Mouse (Mus musculus) liver, embryonic 15.5 days (tissue): ENCODE results near the gene Accsl. TPM values are rescaled to one million over a fixed set of nuclear protein-coding genes. Genes with fewer than 3 reads are reported as not detected.

Experiments used
- ATAC-seq: fragments of 200-750 bp; cut with Nextera tagmentation; 2 replicates; pipeline ENCODE4 v1.8.0; 2017; ENCODE audit warnings: moderate number of reproducible peaks, mild to moderate bottlenecking, moderate library complexity; ENCODE audit not compliant: insufficient read depth
- H3K27ac ChIP-seq: fragments of 300-500 bp; sonication (generic); replicated peaks from 2 replicates; pipeline ENCODE4 v1.5.1; 2015; ENCODE audit warnings: mild to moderate bottlenecking, inconsistent platforms
- H3K27me3 ChIP-seq: fragments of 300-500 bp; sonication (generic); 2 replicates; pipeline ENCODE4 v1.6.1; 2015; ENCODE audit warnings: mild to moderate bottlenecking, inconsistent platforms
- H3K36me3 ChIP-seq: fragments of 300-500 bp; sonication (generic); replicated peaks from 2 replicates; pipeline ENCODE4 v1.6.1; 2015; ENCODE audit warnings: moderate library complexity, mild to moderate bottlenecking, inconsistent platforms
- H3K4me1 ChIP-seq: fragments of 300-500 bp; sonication (generic); replicated peaks from 2 replicates; pipeline ENCODE4 v1.6.1; 2015; ENCODE audit warnings: inconsistent platforms
- H3K4me2 ChIP-seq: fragments of 300-500 bp; sonication (generic); 2 replicates; pipeline ENCODE4 v1.6.1; 2015; ENCODE audit warnings: moderate library complexity, mild to moderate bottlenecking, inconsistent platforms
- H3K4me3 ChIP-seq: fragments of 300-500 bp; sonication (generic); replicated peaks from 2 replicates; pipeline ENCODE4 v1.5.1; 2015; ENCODE audit warnings: mild to moderate bottlenecking, inconsistent platforms
- H3K9ac ChIP-seq: fragments of 300-500 bp; sonication (generic); 2 replicates; pipeline ENCODE4 v1.6.1; 2015; ENCODE audit warnings: moderate library complexity, mild to moderate bottlenecking, inconsistent platforms
- H3K9me3 ChIP-seq: fragments of 300-500 bp; sonication (generic); replicated peaks from 2 replicates; pipeline ENCODE4 v1.6.1; 2016; ENCODE audit warnings: inconsistent platforms
- WGBS: fragments of 180-500 bp; shearing (Covaris S2); methylation state at CpG from one replicate; pipeline ENCODE4 v1.1.7; 2015; ENCODE audit warnings: mixed read lengths; ENCODE audit not compliant: insufficient replicate concordance; 5-methylcytosine and 5-hydroxymethylcytosine counted together
- polyA plus RNA-seq: library from polyadenylated mRNA; unstranded; fragments of >200 nt; fragmentation: Nextera tagmentation; extraction: Ambion mirVana; gene quantifications from 2 replicates; pipeline ENCODE4 v1.2.1, GENCODE M21; 2015

Accsl gene
- polyA plus RNA-seq, 1 experiment from 2014 or later, result not detected

GRCm38 (mm10) chr2:93808071-93808470 is 60.9 kb downstream of the Accsl start:
- H3K4me3 ChIP-seq, result no peak overlapping the region
- WGBS, result 73% methylated on average over 5 of the region's 5 CpGs
- peaks cover 45% of the 10 kb centered on the region; the same call in 1 of the 2 replicates for H3K36me3 ChIP-seq
- no peaks in the 10 kb centered on the region for H3K9me3 ChIP-seq
- no peak for ATAC-seq
- H3K27ac ChIP-seq, result no peak overlapping the region
- no peaks in the 10 kb centered on the region for H3K27me3 ChIP-seq
- no peak overlapping the region for H3K9ac ChIP-seq
- H3K4me2 ChIP-seq, result no peak overlapping the region
- peaks cover 4% of the 10 kb centered on the region for H3K4me1 ChIP-seq

GRCm38 (mm10) chr2:93807440-93807839 is 61.5 kb downstream of the Accsl start:
- Histone ChIP-seq H3K9ac (no peak overlapping the region), H3K4me3 (no peak overlapping the region), H3K27me3 (no peaks in the 10 kb centered on the region), H3K4me2 (no peak overlapping the region), H3K36me3 (peaks cover 45% of the 10 kb centered on the region; the same call in 1 of the 2 replicates), H3K27ac (no peak overlapping the region), H3K4me1 (peaks cover 4% of the 10 kb centered on the region), H3K9me3 (no peaks in the 10 kb centered on the region)
- 75% methylated on average over 8 of the region's 8 CpGs for WGBS
- ATAC-seq, result no peak

- peaks cover 49% of the 10 kb centered on the region; the same call in 1 of the 2 replicates for H3K36me3 ChIP-seq
- no peaks in the 10 kb centered on the region for H3K9me3 ChIP-seq
- no peak overlapping the region for H3K27ac ChIP-seq
- WGBS, result 80% methylated on average over 6 of the region's 6 CpGs
- H3K4me1 ChIP-seq, result peaks cover 4% of the 10 kb centered on the region
- no peak overlapping the region for H3K4me2 ChIP-seq
- ATAC-seq, result no peak
- H3K27me3 ChIP-seq, result no peaks in the 10 kb centered on the region
- no peak overlapping the region for H3K9ac ChIP-seq
- H3K4me3 ChIP-seq, result no peak overlapping the region
Measured at GRCm38 (mm10) chr2:93806487-93807201, 62.3 kb downstream of the Accsl start.

GRCm38 (mm10) chr2:93805523-93805922 is 63.4 kb downstream of the Accsl start:
- H3K27ac ChIP-seq, result no peak overlapping the region
- H3K9me3 ChIP-seq, result no peaks in the 10 kb centered on the region
- H3K9ac ChIP-seq, result no peak overlapping the region
- H3K4me2 ChIP-seq, result no peak overlapping the region
- no peak for ATAC-seq
- peaks cover 48% of the 10 kb centered on the region for H3K36me3 ChIP-seq
- peaks cover 4% of the 10 kb centered on the region for H3K4me1 ChIP-seq
- H3K27me3 ChIP-seq, result no peaks in the 10 kb centered on the region
- H3K4me3 ChIP-seq, result no peak overlapping the region
- WGBS, result 64% methylated on average over 4 of the region's 4 CpGs

Other genes starting within 250 kb of the Accsl start
- gene Alx4, start 226.8 kb downstream of the Accsl start, polyA plus RNA-seq, result 0.02 TPM in 1 of 2 replicates, not detected in the other
- 27.3 and 30.8 TPM in 2 replicates for gene Ext2, start 46.6 kb downstream of the Accsl start, polyA plus RNA-seq
- 1.1 and 1.5 TPM in 2 replicates for gene Accs, start 19.2 kb downstream of the Accsl start, polyA plus RNA-seq
- 1.8 and 2.1 TPM in 2 replicates for gene Gm13889, start 88.0 kb upstream of the Accsl start, polyA plus RNA-seq
- gene Gm27027, start 127.2 kb upstream of the Accsl start, polyA plus RNA-seq, result not detected in 2 replicates
- 29.4 and 32.2 TPM in 2 replicates for gene Alkbh3, start 141.7 kb upstream of the Accsl start, polyA plus RNA-seq